Mouse (Mus musculus): ENCODE results near the gene Lactb. TPM values are rescaled to one million over a fixed set of nuclear protein-coding genes. Genes with fewer than 3 reads are reported as not detected.
A peak's percentile ranks its signal among the peaks of the same experiment; 100 is the strongest.

Gene Lactb
- polyA plus RNA-seq, 1 experiment from 2014 or later, result 12.4 TPM

GRCm38 (mm10) chr9:66938836-66939235 is 36.4 kb downstream of the Lactb start:
- H3K27ac ChIP-seq (replicated peaks), result no peak overlapping the region
- no peaks in the 10 kb centered on the region for H3K36me3 ChIP-seq
- H3K27me3 ChIP-seq, result no peaks in the 10 kb centered on the region
- no peak overlapping the region for H3K4me2 ChIP-seq
- H3K4me3 ChIP-seq, result no peak overlapping the region
- ATAC-seq (ENCODE audit: low FRiP score, low read depth), result peak; percentile 53; the same call in 1 of the 2 replicates
- H3K9ac ChIP-seq, result no peak overlapping the region
- H3K4me1 ChIP-seq (replicated peaks), result peaks cover 14% of the 10 kb centered on the region
- 11% methylated on average over 4 of the region's 4 CpGs for WGBS
- no peaks in the 10 kb centered on the region for H3K9me3 ChIP-seq

GRCm38 (mm10) chr9:66937507-66937906 is 37.8 kb downstream of the Lactb start:
- H3K36me3 ChIP-seq, result no peaks in the 10 kb centered on the region
- H3K27ac ChIP-seq (replicated peaks), result peak overlapping the region; percentile 36; the same call in 1 of the 2 replicates
- no peak overlapping the region for H3K4me2 ChIP-seq
- H3K9ac ChIP-seq, result no peak overlapping the region
- H3K4me3 ChIP-seq, result no peak overlapping the region
- 58% methylated on average over 8 of the region's 8 CpGs for WGBS
- no peak for ATAC-seq (ENCODE audit: low FRiP score, low read depth)
- no peaks in the 10 kb centered on the region for H3K27me3 ChIP-seq
- peaks cover 23% of the 10 kb centered on the region for H3K4me1 ChIP-seq (replicated peaks)
- H3K9me3 ChIP-seq, result no peaks in the 10 kb centered on the region

- Histone ChIP-seq H3K27me3 (no peaks in the 10 kb centered on the region), H3K4me3 (no peak overlapping the region), H3K27ac (replicated peaks) (peak overlapping the region; percentile 63), H3K4me1 (replicated peaks) (peaks cover 23% of the 10 kb centered on the region), H3K9me3 (no peaks in the 10 kb centered on the region), H3K9ac (0 out of 2 replicates have a peak overlapping the region, but pooled peaks have one; percentile 2), H3K4me2 (peak overlapping the region; percentile 16), H3K36me3 (no peaks in the 10 kb centered on the region)
- ATAC-seq (ENCODE audit: low FRiP score, low read depth), result peak; percentile 73
- 28% methylated on average over 19 of the region's 19 CpGs for WGBS
Observed at GRCm38 (mm10) chr9:66933869-66934808, 41.1 kb downstream of the Lactb start.

- ATAC-seq (ENCODE audit: low FRiP score, low read depth), result no peak
- no peak overlapping the region for H3K9ac ChIP-seq
- peaks cover 16% of the 10 kb centered on the region for H3K4me1 ChIP-seq (replicated peaks)
- no peak overlapping the region for H3K4me2 ChIP-seq
- 76% methylated on average over 7 of the region's 7 CpGs for WGBS
- H3K9me3 ChIP-seq, result no peaks in the 10 kb centered on the region
- H3K36me3 ChIP-seq, result no peaks in the 10 kb centered on the region
- no peak overlapping the region for H3K4me3 ChIP-seq
- H3K27ac ChIP-seq (replicated peaks), result no peak overlapping the region
- no peaks in the 10 kb centered on the region for H3K27me3 ChIP-seq
Observed at GRCm38 (mm10) chr9:66930351-66930750, 44.9 kb downstream of the Lactb start.

GRCm38 (mm10) chr9:66927696-66928402 is 47.4 kb downstream of the Lactb start:
- 66% methylated on average over 8 of the region's 8 CpGs for WGBS
- no peak for ATAC-seq (ENCODE audit: low FRiP score, low read depth)
- H3K27ac ChIP-seq (replicated peaks), result peak overlapping the region; percentile 12; the same call in 1 of the 2 replicates

GRCm38 (mm10) chr9:66925853-66926252 is 49.4 kb downstream of the Lactb start:
- no peak for ATAC-seq (ENCODE audit: low FRiP score, low read depth)
- Histone ChIP-seq H3K27ac (replicated peaks) (no peak overlapping the region), H3K36me3 (no peaks in the 10 kb centered on the region), H3K4me1 (replicated peaks) (peaks cover 2% of the 10 kb centered on the region), H3K9ac (no peak overlapping the region), H3K27me3 (no peaks in the 10 kb centered on the region), H3K4me2 (no peak overlapping the region), H3K9me3 (no peaks in the 10 kb centered on the region), H3K4me3 (no peak overlapping the region)
- 80% methylated on average over 3 of the region's 3 CpGs for WGBS

More at GRCm38 (mm10) chr9:66927696-66928402, 47.4 kb downstream of the Lactb start:
- Histone ChIP-seq H3K27me3 (no peaks in the 10 kb centered on the region), H3K36me3 (no peaks in the 10 kb centered on the region), H3K9me3 (no peaks in the 10 kb centered on the region), H3K9ac (no peak overlapping the region), H3K4me1 (replicated peaks) (no peaks in the 10 kb centered on the region), H3K4me2 (no peak overlapping the region), H3K4me3 (no peak overlapping the region)

GRCm38 (mm10) chr9:66922076-66922475 is 53.2 kb downstream of the Lactb start:
- no peak for ATAC-seq (ENCODE audit: low FRiP score, low read depth)

GRCm38 (mm10) chr9:66920488-66921279 is 54.6 kb downstream of the Lactb start:
- Histone ChIP-seq H3K4me1 (replicated peaks) (peaks cover 30% of the 10 kb centered on the region), H3K9me3 (no peaks in the 10 kb centered on the region), H3K4me3 (peak overlapping the region; percentile 87; the same call in 1 of the 2 replicates), H3K27me3 (no peaks in the 10 kb centered on the region), H3K4me2 (peak overlapping the region; percentile 86), H3K27ac (replicated peaks) (no peak overlapping the region), H3K36me3 (no peaks in the 10 kb centered on the region), H3K9ac (no peak overlapping the region)
- 7% methylated on average over 6 of the region's 6 CpGs for WGBS
- no peak for ATAC-seq (ENCODE audit: low FRiP score, low read depth)

More at GRCm38 (mm10) chr9:66922076-66922475, 53.2 kb downstream of the Lactb start:
- H3K27ac ChIP-seq (replicated peaks), result no peak overlapping the region
- no peak overlapping the region for H3K4me3 ChIP-seq
- H3K27me3 ChIP-seq, result no peaks in the 10 kb centered on the region
- no peak overlapping the region for H3K4me2 ChIP-seq
- H3K4me1 ChIP-seq (replicated peaks), result peaks cover 23% of the 10 kb centered on the region
- WGBS, result 95% methylated on average over 1 of the region's 1 CpGs
- no peak overlapping the region for H3K9ac ChIP-seq
- H3K9me3 ChIP-seq, result no peaks in the 10 kb centered on the region
- H3K36me3 ChIP-seq, result no peaks in the 10 kb centered on the region

- Histone ChIP-seq H3K4me2 (peak overlapping the region; percentile 86), H3K4me1 (replicated peaks) (peaks cover 36% of the 10 kb centered on the region), H3K9me3 (no peaks in the 10 kb centered on the region), H3K27ac (replicated peaks) (peak overlapping the region; percentile 76), H3K4me3 (peak overlapping the region; percentile 87), H3K27me3 (no peaks in the 10 kb centered on the region), H3K36me3 (no peaks in the 10 kb centered on the region), H3K9ac (peak overlapping the region; percentile 18; the same call in 1 of the 2 replicates)
- WGBS, result 0% methylated on average over 14 of the region's 14 CpGs
- ATAC-seq (ENCODE audit: low FRiP score, low read depth), result peak; percentile 62
Observed at GRCm38 (mm10) chr9:66919981-66920380, 55.3 kb downstream of the Lactb start.

GRCm38 (mm10) chr9:66919382-66919971 is 55.8 kb downstream of the Lactb start, which contains the start of gene Rab8b:
Gene Rab8b, minus strand, starts transcription at chr9:66919687.
- Histone ChIP-seq H3K9ac (peak within 1 kb of the TSS; percentile 92), H3K4me1 (replicated peaks) (peaks cover 40% of the 10 kb centered on the region), H3K9me3 (no peaks in the 10 kb centered on the region), H3K4me2 (peak within 1 kb of the TSS; percentile 86), H3K4me3 (peak within 1 kb of the TSS; percentile 87), H3K36me3 (no peaks in the 10 kb centered on the region), H3K27ac (replicated peaks) (peak within 1 kb of the TSS; percentile 94), H3K27me3 (no peaks in the 10 kb centered on the region)
- ATAC-seq (ENCODE audit: low FRiP score, low read depth), result peak; percentile 97
- under 1% methylated on average over 49 of the region's 49 CpGs for WGBS

Measured in hindbrain, embryonic 15.5 days (tissue).